Mouse (Mus musculus) embryonic facial prominence, embryonic 15.5 days (tissue): Measurements from ENCODE around the gene Znhit2. TPM values are rescaled to one million over a fixed set of nuclear protein-coding genes. Genes with fewer than 3 reads are reported as not detected.

Source experiments
- ATAC-seq: fragments of 200-750 bp; cut with Nextera tagmentation; 2 replicates; pipeline ENCODE4 v1.8.0; 2017; ENCODE audit warnings: low read depth, moderate TSS enrichment; ENCODE audit not compliant: insufficient number of reproducible peaks, low FRiP score, low TSS enrichment
- H3K27ac ChIP-seq: fragments of 300-500 bp; sonication (generic); replicated peaks from 2 replicates; pipeline ENCODE4 v1.5.1; 2015; ENCODE audit warnings: mild to moderate bottlenecking, inconsistent platforms
- H3K27me3 ChIP-seq: fragments of 300-500 bp; sonication (generic); 2 replicates; pipeline ENCODE4 v1.6.1; 2015; ENCODE audit warnings: inconsistent platforms
- H3K36me3 ChIP-seq: fragments of 300-500 bp; sonication (generic); 2 replicates; pipeline ENCODE4 v1.6.1; 2015; ENCODE audit warnings: mild to moderate bottlenecking, inconsistent platforms
- H3K4me1 ChIP-seq: fragments of 300-500 bp; sonication (generic); 2 replicates; pipeline ENCODE4 v1.6.1; 2015; ENCODE audit warnings: inconsistent platforms
- H3K4me2 ChIP-seq: fragments of 300-500 bp; sonication (generic); replicated peaks from 2 replicates; pipeline ENCODE4 v1.6.1; 2015; ENCODE audit warnings: mild to moderate bottlenecking, inconsistent platforms
- H3K4me3 ChIP-seq: fragments of 300-500 bp; sonication (generic); replicated peaks from 2 replicates; pipeline ENCODE4 v1.5.1; 2015; ENCODE audit warnings: mild to moderate bottlenecking, inconsistent platforms
- H3K9ac ChIP-seq: fragments of 300-500 bp; sonication (generic); 2 replicates; pipeline ENCODE4 v1.6.1; 2015; ENCODE audit warnings: inconsistent platforms
- H3K9me3 ChIP-seq: fragments of 300-500 bp; sonication (generic); replicated peaks from 2 replicates; pipeline ENCODE4 v1.6.1; 2016; ENCODE audit warnings: inconsistent platforms
- WGBS: fragments of 180-500 bp; shearing (Covaris S2); methylation state at CpG from one replicate; pipeline ENCODE4 v1.1.7; 2015; 5-methylcytosine and 5-hydroxymethylcytosine counted together
- polyA plus RNA-seq: library from polyadenylated mRNA; unstranded; fragments of >200 nt; fragmentation: Nextera tagmentation; extraction: Ambion mirVana; gene quantifications from 2 replicates; pipeline ENCODE4 v1.2.1, GENCODE M21; 2015

Gene Znhit2
- 37.1 and 41.1 TPM in 2 replicates for polyA plus RNA-seq

DNA sequence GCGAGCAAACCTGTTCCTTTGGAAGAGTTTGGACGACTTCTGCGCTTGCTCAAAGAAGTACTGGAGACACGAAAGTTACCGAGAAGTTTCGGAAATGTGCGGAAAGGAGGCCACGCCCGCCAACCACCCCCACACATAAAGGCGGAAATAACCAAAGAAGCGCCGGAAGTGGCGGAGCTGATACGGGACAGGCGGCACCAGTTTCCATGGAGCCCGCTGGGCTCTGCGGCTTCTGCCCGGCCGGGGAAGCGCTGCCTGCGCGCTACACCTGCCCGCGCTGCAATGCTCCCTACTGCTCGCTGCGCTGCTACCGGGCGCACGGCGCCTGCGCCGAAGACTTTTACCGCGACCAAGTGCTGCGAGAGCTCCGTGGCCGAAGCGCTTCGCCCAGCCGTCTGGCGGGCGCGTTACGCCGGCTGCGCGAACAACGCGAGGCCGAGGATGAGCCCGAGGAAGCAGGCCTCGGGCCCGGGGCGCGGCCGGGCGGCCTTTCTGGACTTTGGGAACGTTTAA, at the start of gene Znhit2:
Gene Znhit2 (plus strand): TSS at position 172 of the 513 bp plus-strand sequence.
- WGBS = under 1% methylated on average over 58 of the region's 58 CpGs
- ATAC-seq = peak; percentile 81
- peak within 1 kb of the TSS; percentile 97 for H3K9ac ChIP-seq
- peaks cover 41% of the 10 kb centered on the region for H3K4me1 ChIP-seq
- H3K4me2 ChIP-seq = peak within 1 kb of the TSS; percentile 96
- no peaks in the 10 kb centered on the region for H3K9me3 ChIP-seq
- H3K4me3 ChIP-seq = peak within 1 kb of the TSS; percentile 86
- no peaks in the 10 kb centered on the region for H3K27me3 ChIP-seq
- peaks cover 14% of the 10 kb centered on the region for H3K36me3 ChIP-seq
- peak within 1 kb of the TSS; percentile 96 for H3K27ac ChIP-seq

- 74% methylated on average over 10 of the region's 10 CpGs for WGBS
- Histone ChIP-seq H3K27ac (no peak overlapping the region), H3K9ac (no peak overlapping the region), H3K4me1 (peaks cover 31% of the 10 kb centered on the region), H3K36me3 (peaks cover 13% of the 10 kb centered on the region; the same call in 1 of the 2 replicates), H3K4me3 (peak overlapping the region; percentile 59), H3K4me2 (peak overlapping the region; percentile 90), H3K9me3 (no peaks in the 10 kb centered on the region), H3K27me3 (no peaks in the 10 kb centered on the region)
- ATAC-seq = no peak
These were observed 47.3 kb upstream of the Znhit2 start for GRCm38 (mm10) chr19:6013691-6014090.

GRCm38 (mm10) chr19:6014991-6015510, 45.9 kb upstream of the Znhit2 start:
- Histone ChIP-seq H3K9me3 (no peaks in the 10 kb centered on the region), H3K27ac (peak overlapping the region; percentile 82), H3K9ac (peak overlapping the region; percentile 64), H3K36me3 (peaks cover 6% of the 10 kb centered on the region; the same call in 1 of the 2 replicates), H3K27me3 (no peaks in the 10 kb centered on the region), H3K4me2 (peak overlapping the region; percentile 90), H3K4me3 (peak overlapping the region; percentile 59), H3K4me1 (peaks cover 31% of the 10 kb centered on the region)
- 3% methylated on average over 18 of the region's 18 CpGs for WGBS
- peak; percentile 80 for ATAC-seq

- Histone ChIP-seq H3K4me3 (peak within 1 kb of the TSS; percentile 59), H3K9me3 (no peaks in the 10 kb centered on the region), H3K4me2 (peak within 1 kb of the TSS; percentile 90), H3K27me3 (no peaks in the 10 kb centered on the region), H3K9ac (peak within 1 kb of the TSS; percentile 64), H3K27ac (peak within 1 kb of the TSS; percentile 82), H3K36me3 (0 out of 2 replicates have a peak, but pooled peaks cover 1% of the 10 kb centered on the region), H3K4me1 (peaks cover 31% of the 10 kb centered on the region)
- WGBS = 3% methylated on average over 40 of the region's 40 CpGs
- ATAC-seq = peak; percentile 82
These were observed 45.3 kb upstream of the Znhit2 start, which contains the start of gene Capn1 for GRCm38 (mm10) chr19:6015511-6016315. Gene Capn1, minus strand, starts transcription at chr19:6015897.

GRCm38 (mm10) chr19:6016532-6016931, 44.5 kb upstream of the Znhit2 start:
- Histone ChIP-seq H3K27ac (no peak overlapping the region), H3K27me3 (no peaks in the 10 kb centered on the region), H3K4me1 (peaks cover 31% of the 10 kb centered on the region), H3K9ac (no peak overlapping the region), H3K36me3 (no peaks in the 10 kb centered on the region), H3K9me3 (no peaks in the 10 kb centered on the region), H3K4me3 (peak overlapping the region; percentile 59), H3K4me2 (peak overlapping the region; percentile 90)
- ATAC-seq = no peak
- 37% methylated on average over 7 of the region's 7 CpGs for WGBS

GRCm38 (mm10) chr19:6018142-6019089, 42.6 kb upstream of the Znhit2 start:
- H3K27me3 ChIP-seq = no peaks in the 10 kb centered on the region
- H3K4me2 ChIP-seq = no peak overlapping the region
- peaks cover 31% of the 10 kb centered on the region for H3K4me1 ChIP-seq
- no peak overlapping the region for H3K4me3 ChIP-seq
- H3K36me3 ChIP-seq = no peaks in the 10 kb centered on the region
- H3K27ac ChIP-seq = no peak overlapping the region
- ATAC-seq = no peak
- no peak overlapping the region for H3K9ac ChIP-seq
- no peaks in the 10 kb centered on the region for H3K9me3 ChIP-seq
- WGBS = 28% methylated on average over 15 of the region's 15 CpGs

DNA sequence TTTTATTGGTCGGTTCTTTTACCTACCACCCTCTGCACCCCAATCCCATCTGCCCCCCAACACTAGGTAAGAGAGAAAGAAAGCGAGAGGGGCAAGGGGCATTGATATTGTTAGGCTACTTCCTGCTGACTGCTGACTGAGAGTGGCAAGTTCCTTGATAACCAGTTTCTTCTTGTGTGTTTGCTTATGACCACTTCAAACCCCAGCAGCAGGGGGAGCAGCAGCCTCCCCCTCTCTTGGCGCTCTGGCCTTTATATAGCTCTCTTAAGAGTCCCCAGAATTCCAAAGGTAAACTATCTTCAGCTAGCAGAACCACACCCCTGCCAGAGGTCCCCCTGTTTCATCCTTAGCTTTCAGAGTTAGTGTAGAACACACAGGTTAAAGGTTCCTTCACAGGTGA, 40.7 kb upstream of the Znhit2 start:
- 60% methylated on average over 3 of the region's 3 CpGs for WGBS
- Histone ChIP-seq H3K27me3 (no peaks in the 10 kb centered on the region), H3K4me1 (peaks cover 17% of the 10 kb centered on the region), H3K36me3 (no peaks in the 10 kb centered on the region), H3K4me2 (no peak overlapping the region), H3K4me3 (no peak overlapping the region), H3K27ac (no peak overlapping the region), H3K9ac (no peak overlapping the region), H3K9me3 (no peaks in the 10 kb centered on the region)
- no peak for ATAC-seq

- Histone ChIP-seq H3K27me3 (no peaks in the 10 kb centered on the region), H3K9ac (no peak overlapping the region), H3K9me3 (no peaks in the 10 kb centered on the region), H3K4me1 (no peaks in the 10 kb centered on the region), H3K4me3 (no peak overlapping the region), H3K4me2 (no peak overlapping the region), H3K36me3 (no peaks in the 10 kb centered on the region), H3K27ac (no peak overlapping the region)
- WGBS = 59% methylated on average over 8 of the region's 8 CpGs
- no peak for ATAC-seq
These were observed 37.9 kb upstream of the Znhit2 start for GRCm38 (mm10) chr19:6023059-6023458.

- Histone ChIP-seq H3K27me3 (no peaks in the 10 kb centered on the region), H3K4me2 (no peak overlapping the region), H3K4me1 (no peaks in the 10 kb centered on the region), H3K27ac (no peak overlapping the region), H3K36me3 (no peaks in the 10 kb centered on the region), H3K9ac (no peak overlapping the region), H3K4me3 (no peak overlapping the region), H3K9me3 (no peaks in the 10 kb centered on the region)
- WGBS = 82% methylated on average over 7 of the region's 7 CpGs
- ATAC-seq = no peak
These were observed 37.1 kb upstream of the Znhit2 start for GRCm38 (mm10) chr19:6023930-6024329.

DNA sequence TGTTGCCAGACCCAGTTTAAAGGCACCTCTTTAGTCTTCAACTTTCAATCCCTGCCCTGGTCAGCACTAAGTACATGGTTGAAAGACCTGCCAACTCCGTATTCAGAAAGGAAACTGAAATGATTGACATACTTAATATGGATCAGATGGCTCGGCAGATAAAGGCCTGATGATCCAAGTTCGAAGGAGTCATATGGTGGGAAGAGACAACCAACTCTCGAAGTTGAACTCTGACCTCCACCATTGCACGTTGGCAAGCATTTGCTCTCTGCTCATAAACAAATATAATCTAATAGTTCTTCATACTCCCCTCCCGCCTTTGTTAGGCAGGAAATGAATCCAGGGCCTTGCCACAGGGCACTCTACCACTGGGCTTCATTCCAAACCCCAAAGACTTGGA, 32.0 kb upstream of the Znhit2 start:
- Histone ChIP-seq H3K4me3 (no peak overlapping the region), H3K27me3 (no peaks in the 10 kb centered on the region), H3K4me1 (no peaks in the 10 kb centered on the region), H3K27ac (no peak overlapping the region), H3K36me3 (no peaks in the 10 kb centered on the region), H3K4me2 (no peak overlapping the region), H3K9ac (no peak overlapping the region), H3K9me3 (no peaks in the 10 kb centered on the region)
- WGBS = 56% methylated on average over 6 of the region's 6 CpGs
- ATAC-seq = no peak

- no peak overlapping the region for H3K27ac ChIP-seq
- no peaks in the 10 kb centered on the region for H3K9me3 ChIP-seq
- H3K9ac ChIP-seq = no peak overlapping the region
- no peaks in the 10 kb centered on the region for H3K27me3 ChIP-seq
- no peaks in the 10 kb centered on the region for H3K4me1 ChIP-seq
- H3K4me2 ChIP-seq = no peak overlapping the region
- no peak for ATAC-seq
- 77% methylated on average over 9 of the region's 9 CpGs for WGBS
- no peak overlapping the region for H3K4me3 ChIP-seq
- H3K36me3 ChIP-seq = no peaks in the 10 kb centered on the region
These were observed 31.6 kb upstream of the Znhit2 start for GRCm38 (mm10) chr19:6029426-6029825.
